Mouse (Mus musculus) v-Abl transformed pro-B cells (cell line): ENCODE results near the gene Nop16.

Experiments used
- in situ Hi-C, 2 experiments: fragments of 400-800 bp; cut with MboI; formaldehyde crosslinking; loops; one replicate each; pipeline ENCODE4 v1.15.1; 2025; ENCODE audit not compliant: unreplicated experiment in 2 of 2

Gene Nop16

GRCm38 (mm10) chr13:54589996-54590951, at the start of gene Nop16, which contains the start of gene Higd2a:
Gene Nop16, minus strand, starts transcription at chr13:54590090.
Gene Higd2a, plus strand, starts transcription at chr13:54590207.
- in situ Hi-C loops: no loop called here

GRCm38 (mm10) chr13:54635011-54635410, 45.1 kb upstream of the Nop16 start:
- in situ Hi-C loops: no loop called here

DNA sequence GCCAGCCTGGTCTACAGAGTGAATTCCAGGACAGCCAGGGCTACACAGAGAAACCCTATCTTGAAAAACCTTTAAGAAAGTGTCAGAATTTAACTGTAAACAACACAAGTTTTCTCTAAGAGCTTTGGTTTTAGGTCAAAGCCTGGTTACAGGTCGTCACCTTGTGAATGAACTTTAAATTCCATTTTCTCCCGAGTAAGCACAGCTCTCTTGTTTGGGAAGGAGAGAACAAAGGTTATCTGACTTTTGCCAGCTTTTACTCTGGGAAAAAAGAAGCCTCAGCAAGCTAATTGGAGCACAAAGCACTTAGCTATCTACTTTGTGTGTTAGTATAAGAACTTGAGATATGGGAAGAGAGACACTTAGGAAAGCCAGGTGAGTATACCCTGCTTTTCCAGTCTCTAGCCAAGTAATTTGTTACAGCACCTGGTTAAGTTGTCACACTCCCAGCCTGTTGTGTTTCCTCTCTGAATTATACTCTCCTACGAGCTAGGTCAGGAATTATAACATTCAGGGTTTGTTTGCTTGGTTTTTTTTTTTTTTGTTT, 42.9 kb upstream of the Nop16 start:
- in situ Hi-C loops: no loop called here

DNA sequence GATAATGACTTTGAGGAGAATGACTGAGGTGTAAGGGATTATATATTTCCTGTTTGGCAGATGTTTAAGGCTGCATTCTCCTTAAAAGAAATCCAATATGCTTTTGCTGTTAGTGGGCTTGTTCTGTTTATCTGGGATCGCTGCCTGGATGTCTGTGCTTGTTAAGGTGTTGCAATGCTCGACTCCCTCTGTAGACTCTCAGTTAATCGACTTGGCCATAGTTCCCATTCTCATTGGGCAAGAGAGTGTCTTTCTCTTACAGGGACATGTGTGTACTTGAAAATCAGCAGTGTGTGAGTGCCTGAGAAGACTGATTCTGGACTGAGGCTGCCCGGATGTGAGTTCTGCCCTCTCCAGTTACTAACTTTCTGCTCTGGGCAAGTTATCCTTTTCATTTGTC, 39.2 kb upstream of the Nop16 start:
- in situ Hi-C loops: loop anchor here in 1 of 2 experiments (10.0 kb wide), 4 partner anchors 174 to 514 kb away; partner anchors contain the start of gene Cplx2

DNA sequence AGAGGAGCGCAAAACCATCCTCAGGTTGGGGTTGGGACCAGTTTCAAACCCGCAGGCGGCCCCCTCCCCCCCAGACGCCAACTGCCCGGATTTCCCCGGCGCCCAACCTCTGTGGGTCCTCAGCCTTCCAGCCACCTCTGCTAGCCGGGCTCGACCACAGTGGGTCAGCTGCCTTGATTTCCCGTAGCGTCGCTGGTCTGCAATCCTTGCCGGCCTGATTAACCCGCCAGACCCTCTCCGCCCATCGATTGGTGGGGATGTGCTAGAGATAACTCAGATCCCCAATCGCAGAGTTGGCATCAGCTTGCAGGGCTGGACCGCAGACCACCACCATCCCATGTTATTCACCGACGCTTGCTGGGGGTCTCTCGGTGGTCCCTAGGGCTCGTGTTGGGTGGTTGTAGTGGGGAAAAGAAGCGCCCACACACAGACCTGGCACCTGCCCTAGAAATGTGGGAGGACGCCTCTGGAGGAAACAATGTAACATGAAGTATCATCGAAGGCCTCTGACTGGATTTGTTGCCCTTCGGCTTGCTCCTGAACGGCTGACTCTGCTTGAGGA, 32.2 kb upstream of the Nop16 start:
- in situ Hi-C loops: loop anchor here (10.0 to 25.0 kb wide), 6 partner anchors 160 to 835 kb away; partner anchors contain the start of genes Cplx2 (in 1 of the 2) and Thoc3 (in 1 of the 2)

DNA sequence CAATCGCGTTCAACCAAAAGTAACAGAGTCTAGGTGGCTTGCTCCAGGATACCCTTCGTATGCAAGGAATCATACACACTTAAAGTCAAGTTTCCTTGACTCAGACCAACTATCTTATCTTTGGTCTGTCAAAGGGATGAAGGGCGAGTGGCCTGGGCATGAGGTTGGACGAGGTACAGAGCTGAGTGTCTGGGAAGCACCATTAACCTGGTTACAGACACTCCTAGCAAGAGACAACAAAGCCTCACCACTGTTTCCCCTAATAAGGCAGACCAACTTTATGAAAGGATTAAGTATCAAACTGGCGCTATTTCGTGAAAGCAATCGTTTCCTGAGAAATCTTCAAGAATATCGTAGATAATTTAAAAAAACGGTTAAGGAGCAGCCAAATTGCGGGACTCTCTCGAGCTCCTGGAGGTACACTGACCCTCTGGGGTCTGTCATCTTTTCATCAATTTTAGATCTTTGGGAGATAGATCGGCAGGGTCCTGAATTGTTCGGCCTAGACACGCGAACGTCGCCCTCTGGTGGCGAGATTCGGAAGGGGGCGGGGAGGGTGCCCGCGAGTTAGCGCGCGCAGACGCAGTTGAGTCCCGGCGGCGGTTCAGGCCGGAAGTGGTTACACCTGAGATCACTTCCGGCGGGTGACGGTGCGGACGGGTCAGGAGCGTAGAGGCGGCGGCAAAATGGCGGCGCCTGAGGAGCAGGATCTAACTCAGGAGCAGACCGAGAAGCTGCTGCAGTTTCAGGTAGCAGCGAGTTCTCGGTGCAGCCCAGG, 31.5 kb upstream of the Nop16 start, which contains the start of gene Faf2:
Gene Faf2 (plus strand): TSS at position 630 of the 778 bp plus-strand sequence.
- in situ Hi-C loops: loop anchor here (10.0 to 25.0 kb wide), 6 partner anchors 159 to 834 kb away; partner anchors contain the start of genes Cplx2 (in 1 of the 2) and Thoc3 (in 1 of the 2)

- in situ Hi-C loops: loop anchor here (25.0 kb wide), 2 partner anchors 155 to 830 kb away; partner anchors contain the start of gene Thoc3 (in 1 of the 2)
These were observed 27.1 kb upstream of the Nop16 start for GRCm38 (mm10) chr13:54616998-54617397.

- in situ Hi-C loops: loop anchor here (25.0 kb wide), 2 partner anchors 154 to 829 kb away; partner anchors contain the start of gene Thoc3 (in 1 of the 2)
These were observed 26.4 kb upstream of the Nop16 start for GRCm38 (mm10) chr13:54616307-54616706.

DNA sequence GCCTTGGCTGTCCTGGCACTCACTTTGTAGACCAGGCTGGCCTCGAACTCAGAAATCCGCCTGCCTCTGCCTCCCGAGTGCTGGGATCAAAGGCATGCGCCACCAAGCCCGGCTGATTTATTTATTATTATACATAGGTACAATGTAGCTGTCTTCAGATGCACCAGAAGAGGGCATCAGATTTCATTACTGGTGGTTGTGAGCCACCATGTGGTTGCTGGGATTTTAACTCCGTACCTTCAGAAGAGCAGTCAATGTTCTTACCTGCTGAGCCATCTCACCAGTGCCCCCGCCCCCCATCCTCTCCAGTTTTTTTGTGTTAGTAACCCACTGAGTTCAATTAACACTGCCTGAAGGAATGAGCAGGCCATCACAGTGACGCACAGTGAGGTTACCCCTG, 23.3 kb upstream of the Nop16 start:
- in situ Hi-C loops: loop anchor here (25.0 kb wide), 2 partner anchors 151 to 826 kb away; partner anchors contain the start of gene Thoc3 (in 1 of the 2)

DNA sequence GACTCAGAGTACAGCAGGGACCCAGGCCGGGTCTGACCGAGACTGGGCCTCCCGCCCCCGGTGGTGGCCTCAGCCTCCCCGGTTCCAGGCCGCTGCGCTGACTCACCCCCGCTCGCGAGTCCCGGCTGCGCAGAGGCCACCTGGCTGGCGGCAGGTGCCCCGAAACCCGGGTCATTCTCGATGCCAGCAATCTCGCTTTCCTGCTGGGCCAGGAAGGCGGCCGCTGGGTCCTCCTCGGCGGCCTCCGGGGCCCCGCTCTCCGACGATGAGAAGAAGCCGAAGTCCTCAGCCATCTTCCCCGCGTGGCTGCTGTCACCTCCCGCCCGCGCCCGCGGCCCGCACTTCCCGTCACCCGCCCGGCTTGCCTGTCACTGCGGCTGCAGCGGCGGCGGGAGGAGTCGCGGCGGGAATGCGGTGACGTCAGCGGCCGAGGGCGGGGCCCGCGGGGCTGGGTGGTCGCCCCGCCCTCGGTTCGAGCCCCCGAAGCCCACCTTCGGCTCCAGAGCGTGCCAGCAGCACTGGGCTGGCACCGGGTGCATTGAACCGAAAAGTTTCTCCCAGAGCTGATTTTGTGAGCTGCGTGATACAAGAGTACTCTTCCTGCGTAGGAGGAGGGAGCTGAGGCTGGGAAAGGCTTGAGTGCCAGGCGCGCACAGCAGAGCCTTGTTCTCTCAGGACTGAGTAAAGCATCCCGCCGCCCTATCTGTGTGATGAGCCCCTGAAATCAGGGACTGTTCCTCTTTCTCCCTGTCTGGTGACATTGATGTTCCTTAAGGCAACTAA, 21.3 kb upstream of the Nop16 start, which contains the start of gene Cltb:
Gene Cltb (minus strand): TSS at position 373 of the 783 bp plus-strand sequence.
- in situ Hi-C loops: loop anchor here (25.0 kb wide), 2 partner anchors 149 to 824 kb away; partner anchors contain the start of gene Thoc3 (in 1 of the 2)

DNA sequence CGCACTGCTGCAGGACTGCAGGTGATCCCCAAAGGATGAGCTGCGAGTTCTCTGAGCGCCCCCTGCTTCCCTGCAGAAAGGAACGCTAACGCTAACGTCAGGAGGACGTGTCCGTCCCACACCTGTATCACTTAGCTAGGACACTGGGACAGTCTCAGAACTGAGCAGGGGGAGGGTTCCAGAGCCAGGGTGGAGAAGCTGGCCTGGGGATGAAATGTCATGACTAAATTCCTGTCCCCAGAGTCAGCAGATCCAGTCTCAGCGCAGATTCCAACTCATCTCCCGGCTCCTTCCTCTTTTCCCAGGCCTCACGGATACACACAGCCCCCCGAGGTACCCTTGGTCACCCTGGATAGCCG, 20.7 kb upstream of the Nop16 start:
- in situ Hi-C loops: loop anchor here (25.0 kb wide), 2 partner anchors 148 to 823 kb away; partner anchors contain the start of gene Thoc3 (in 1 of the 2)

DNA sequence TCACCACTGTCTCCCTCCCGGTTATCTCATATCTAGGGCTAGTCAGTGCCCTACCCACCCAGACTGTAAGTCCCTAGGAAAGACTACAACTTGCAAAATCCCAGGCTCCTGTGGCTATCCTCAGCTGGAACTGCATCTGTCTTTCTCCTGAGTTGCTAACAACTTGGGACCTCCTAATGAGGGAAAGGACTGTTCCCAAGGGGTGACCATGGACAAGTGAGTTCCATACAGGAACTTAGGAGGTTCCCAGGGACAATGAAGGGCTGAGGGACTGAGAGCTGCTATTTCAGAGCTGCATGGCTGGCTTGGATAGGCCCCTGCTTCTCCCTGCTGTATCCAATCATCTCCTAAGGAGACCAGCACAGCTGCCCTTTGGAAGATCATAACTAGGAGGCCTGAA, 19.4 kb upstream of the Nop16 start:
- in situ Hi-C loops: loop anchor here (25.0 kb wide), 2 partner anchors 147 to 822 kb away; partner anchors contain the start of gene Thoc3 (in 1 of the 2)

DNA sequence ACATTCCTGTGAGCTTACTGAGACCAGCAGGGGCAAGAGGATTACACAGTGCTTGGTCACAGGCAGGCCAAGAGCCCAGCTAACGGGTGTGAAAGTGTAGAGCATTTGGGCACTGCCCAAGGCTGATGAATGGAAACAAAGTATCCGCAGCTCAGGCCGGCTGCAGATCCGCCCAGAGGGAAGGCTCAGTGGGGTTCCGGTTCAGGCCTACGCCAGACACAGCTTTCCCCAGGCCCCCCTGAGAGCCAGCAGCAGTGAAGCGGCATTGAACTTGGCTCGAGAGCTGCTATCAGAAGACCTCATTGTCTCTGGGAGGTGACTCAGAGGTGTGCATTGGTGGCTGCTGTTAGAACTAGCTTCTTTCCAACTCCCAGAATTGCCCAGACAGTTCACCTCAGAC, 18.8 kb upstream of the Nop16 start:
- in situ Hi-C loops: loop anchor here (25.0 kb wide), 2 partner anchors 146 to 821 kb away; partner anchors contain the start of gene Thoc3 (in 1 of the 2)

DNA sequence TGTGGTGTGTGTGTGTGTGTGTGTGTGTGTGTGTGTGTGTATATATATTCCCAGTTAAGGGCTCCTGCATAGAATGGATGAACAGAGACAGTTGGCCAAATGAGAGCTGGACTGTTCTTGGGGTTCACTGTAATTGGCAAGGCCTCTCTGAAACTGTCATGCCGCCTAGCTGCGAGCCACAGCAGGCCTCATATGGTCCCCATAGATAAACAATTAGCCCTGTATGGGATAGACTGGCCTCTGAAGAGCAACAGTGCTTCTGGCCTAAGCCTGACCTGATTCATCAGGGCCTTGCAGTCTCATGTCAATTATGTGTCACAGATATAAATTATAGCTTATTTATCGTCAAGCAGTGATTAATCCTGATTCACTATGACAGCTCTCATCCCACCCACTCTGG, 18.1 kb upstream of the Nop16 start:
- in situ Hi-C loops: loop anchor here (25.0 kb wide), 2 partner anchors 146 to 821 kb away; partner anchors contain the start of gene Thoc3 (in 1 of the 2)

- in situ Hi-C loops: loop anchor here (25.0 kb wide), 2 partner anchors 145 to 820 kb away; partner anchors contain the start of gene Thoc3 (in 1 of the 2)
These were observed 17.3 kb upstream of the Nop16 start for GRCm38 (mm10) chr13:54607204-54607603.

GRCm38 (mm10) chr13:54605426-54605825, 15.5 kb upstream of the Nop16 start:
- in situ Hi-C loops: loop anchor here (25.0 kb wide), 2 partner anchors 143 to 818 kb away; partner anchors contain the start of gene Thoc3 (in 1 of the 2)

- in situ Hi-C loops: loop anchor here (25.0 kb wide), 2 partner anchors 142 to 817 kb away; partner anchors contain the start of gene Thoc3 (in 1 of the 2)
These were observed 14.3 kb upstream of the Nop16 start for GRCm38 (mm10) chr13:54604221-54604620.

DNA sequence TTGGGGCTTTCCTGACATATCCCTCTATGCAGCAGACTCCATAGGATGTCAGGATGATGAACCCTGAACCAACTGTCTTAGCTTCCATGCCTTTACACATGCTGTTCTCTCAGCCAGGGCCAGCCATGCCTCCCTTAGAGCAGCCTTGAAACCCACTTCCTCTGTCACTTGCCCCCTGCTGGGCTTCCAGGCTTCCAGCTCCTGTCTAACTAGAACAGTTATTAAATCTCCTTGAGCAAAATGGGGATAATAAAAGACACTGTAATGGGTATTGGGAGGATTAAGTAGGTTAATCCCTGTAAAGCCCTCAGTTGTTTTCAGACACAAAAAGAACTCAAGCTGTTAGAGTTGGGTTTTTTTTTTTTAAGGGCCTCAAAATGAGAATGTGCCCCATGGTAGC, 13.6 kb upstream of the Nop16 start:
- in situ Hi-C loops: loop anchor here (25.0 kb wide), 2 partner anchors 141 to 816 kb away; partner anchors contain the start of gene Thoc3 (in 1 of the 2)
